In the genomic region with DNA sequence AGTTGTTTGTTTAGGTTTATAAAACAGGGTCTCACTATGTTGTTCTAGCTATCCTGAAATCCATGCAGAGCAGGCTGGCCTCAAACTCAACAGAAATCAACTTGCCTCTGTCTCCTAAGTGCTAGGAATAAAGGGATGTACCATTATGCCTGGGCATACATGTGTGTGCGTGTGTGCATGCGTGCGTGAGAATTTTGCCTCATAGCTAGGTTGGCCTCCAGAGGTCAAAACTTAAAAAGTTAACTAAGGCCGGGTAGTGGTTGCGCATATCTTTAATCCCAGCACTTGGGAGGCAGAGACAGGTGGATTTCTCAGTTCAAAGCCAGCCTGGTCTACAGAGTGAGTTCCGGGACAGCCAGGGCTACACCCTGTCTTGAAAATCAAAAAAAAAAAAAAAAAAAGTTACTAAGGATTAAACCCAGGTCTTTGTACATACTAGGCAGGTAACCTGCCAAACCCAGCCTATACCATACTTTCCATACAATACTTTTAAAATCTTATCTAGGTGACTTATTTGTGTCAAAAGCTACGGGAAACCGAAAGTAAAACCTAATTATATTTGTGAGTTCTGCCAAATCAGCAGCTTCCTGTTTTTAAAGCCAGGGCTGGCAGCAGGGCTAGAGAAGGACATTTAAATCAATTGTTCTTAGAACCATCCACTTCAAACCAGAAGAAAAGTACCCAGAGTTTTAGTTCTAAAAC, we compare ENCODE assay signal across 11 mouse cellular contexts. TPM values are rescaled to one million over a fixed set of nuclear protein-coding genes. Genes with fewer than 3 reads are reported as not detected.
A peak's percentile ranks its signal among the peaks of the same experiment; 100 is the strongest.
DNase-seq lines count a peak whose midpoint lies in the region; ATAC-seq and TF ChIP-seq lines count a peak whose summit lies in the region.
"Had no signal": no experiment of that assay in that cellular context is flagged by ENCODE, and none has a peak within 500 bp of the region (broad histone marks: within the 10 kb centered on the region; RNA-seq: fewer than 3 reads in every experiment).

No protein-coding gene starts in this region.

- H3K27me3 ChIP-seq in liver, adult 2 months (ENCODE audit: control insufficient read depth, insufficient read depth, low read length), result no peaks in the 10 kb centered on the region

- peak; percentile 81 for DNase-seq in liver, adult 2 months (ENCODE audit: extremely low read depth, low read depth, low spot score)
- DNase-seq in liver (no peak), MEL-GATA-1-ER (ENCODE audit: extremely low read depth, low read depth) (peak; percentile 49)
- peak; percentile 78 for DNase-seq in lung, postnatal 36 days
- no peak for DNase-seq in right cerebral cortex, postnatal 36 days (ENCODE audit: low spot score in 2 of 2)
- no peak for DNase-seq in testis, postnatal 10 days (ENCODE audit: low spot score)
- no peak for DNase-seq in cerebellum, adult 11-12 months

- H3K27ac ChIP-seq in liver, adult 2 months (replicated peaks; ENCODE audit: insufficient read depth, low read depth, low read length), result peak overlapping the region; percentile 73

- peak; percentile 41 for ATAC-seq in inflammation-experienced regulatory T-cells, adult 6 months

- 49% methylated on average over 8 of the region's 8 CpGs for WGBS in liver, adult 2 months

- TF ChIP-seq CTCF in liver, adult 2 months (IDR thresholded peaks at IDR 0.05; ENCODE audit: low read depth, low read length), result no peak

- peaks cover 6% of the 10 kb centered on the region; the same call in 1 of the 2 replicates for H3K79me2 ChIP-seq in liver, adult 2 months (ENCODE audit: control insufficient read depth, insufficient read depth, low read length)

- TF ChIP-seq POLR2A in liver, adult 2 months (IDR thresholded peaks at IDR 0.05; ENCODE audit: extremely low read depth, insufficient read depth, low read length), result no peak

- peak overlapping the region; percentile 33; the same call in 1 of the 2 replicates for H3K9ac ChIP-seq in liver, adult 2 months (ENCODE audit: low read depth, low read length)

- H3K4me3 ChIP-seq in liver, adult 2 months (ENCODE audit: insufficient read depth, low read depth, low read length), result peak overlapping the region; percentile 50

- H3K36me3 ChIP-seq in liver, adult 2 months (ENCODE audit: control insufficient read depth, insufficient read depth, low read length), result peaks cover 9% of the 10 kb centered on the region

- peaks cover 5% of the 10 kb centered on the region for H3K4me1 ChIP-seq in liver, adult 2 months (ENCODE audit: control insufficient read depth, insufficient read depth, low read length)

RNA-seq across cellular contexts. Expression of gene Samhd1, which starts 4.1 kb away (rescaled TPM):
- total RNA-seq in liver, adult 2 months (2014; rRNA removed), result 22.8 and 26.9 TPM in 2 replicates
- 7.5 and 12.0 TPM in 2 replicates for polyA plus RNA-seq in liver, adult 2 months (2012; rRNA removed)
- 100 to 1,000 TPM; 383 to 537 (median 471) TPM for polyA plus RNA-seq in inflammation-experienced regulatory T-cells, adult 6 months (2017; shearing (Covaris generic))

RNA-seq across cellular contexts. Expression of gene Tldc2, which starts 44.1 kb away (rescaled TPM):
- not detected in 2 replicates for total RNA-seq in liver, adult 2 months (2014; rRNA removed)
- not detected in 2 replicates for polyA plus RNA-seq in liver, adult 2 months (2012; rRNA removed)
- not detected for polyA plus RNA-seq in inflammation-experienced regulatory T-cells, adult 6 months (2017; shearing (Covaris generic))
- total RNA-seq: hematopoietic stem cell, adult 5-6 weeks had no signal
- polyA plus RNA-seq: embryonic facial prominence, embryonic 11.5 days; stomach, embryonic 14.5 days had no signal

RNA-seq across cellular contexts. Expression of gene Soga1, which starts 51.9 kb away (rescaled TPM):
- 1.0 and 2.6 TPM in 2 replicates for total RNA-seq in liver, adult 2 months (2014; rRNA removed)
- 1.1 and 1.5 TPM in 2 replicates for polyA plus RNA-seq in liver, adult 2 months (2012; rRNA removed)
- under 1 TPM in 1 of 3 experiments, not detected in 2; 0.17 TPM for polyA plus RNA-seq in inflammation-experienced regulatory T-cells, adult 6 months (2017; shearing (Covaris generic))

Comparison
In these comparisons a context has a peak if more than half of its experiments do, and no peak if none do; other contexts are left out.
1. DNase-seq: peak in liver, adult 2 months (single experiment), MEL-GATA-1-ER (single experiment) and lung, postnatal 36 days (single experiment); none in liver (single experiment), right cerebral cortex, postnatal 36 days (0 of 2), testis, postnatal 10 days (single experiment) and cerebellum, adult 11-12 months (single experiment).
2. RNA of gene Samhd1, which starts 4.1 kb away (polyA plus RNA-seq): 383 to 537 TPM in inflammation-experienced regulatory T-cells, adult 6 months; 7.5 to 12.0 TPM in liver, adult 2 months; every median in the first group is over 10 times any median in the second.